Mouse (Mus musculus): ENCODE results near the gene Gast. TPM values are rescaled to one million over a fixed set of nuclear protein-coding genes. Genes with fewer than 3 reads are reported as not detected.

Gene Gast
- polyA plus RNA-seq, 1 experiment from 2014 or later = 4.0 TPM

DNA sequence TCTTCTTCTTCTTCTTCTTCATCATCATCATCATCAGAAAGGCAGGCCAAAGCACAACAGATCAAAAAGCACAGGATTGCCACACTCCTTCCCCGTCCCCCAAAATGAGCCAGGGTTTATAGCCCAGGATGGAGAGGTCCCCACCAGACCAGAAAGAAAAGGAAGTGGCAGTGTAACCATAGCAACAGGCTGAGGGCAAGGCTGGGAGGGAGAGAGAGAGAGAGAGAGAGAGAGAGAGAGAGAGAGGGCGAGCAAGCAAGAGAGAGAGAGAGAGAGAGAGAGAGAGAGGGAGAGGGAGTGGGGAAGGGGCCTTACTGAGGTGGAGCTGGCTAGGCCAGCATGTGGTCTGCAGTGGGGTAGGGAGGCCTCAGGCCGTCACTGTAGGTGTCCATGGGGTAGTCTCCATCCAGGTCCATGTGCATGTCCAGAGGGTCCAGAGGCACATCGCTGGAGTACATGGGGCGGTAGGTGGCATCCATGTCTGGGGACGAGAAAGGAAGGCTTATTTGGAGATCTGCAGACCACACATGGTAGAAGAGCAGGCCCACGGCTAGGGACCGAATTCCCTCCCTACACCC, 37.9 kb downstream of the Gast start:
- no peak overlapping the region for H3K9ac ChIP-seq
- WGBS = 72% methylated on average over 8 of the region's 8 CpGs
- peaks cover 63% of the 10 kb centered on the region for H3K36me3 ChIP-seq

DNA sequence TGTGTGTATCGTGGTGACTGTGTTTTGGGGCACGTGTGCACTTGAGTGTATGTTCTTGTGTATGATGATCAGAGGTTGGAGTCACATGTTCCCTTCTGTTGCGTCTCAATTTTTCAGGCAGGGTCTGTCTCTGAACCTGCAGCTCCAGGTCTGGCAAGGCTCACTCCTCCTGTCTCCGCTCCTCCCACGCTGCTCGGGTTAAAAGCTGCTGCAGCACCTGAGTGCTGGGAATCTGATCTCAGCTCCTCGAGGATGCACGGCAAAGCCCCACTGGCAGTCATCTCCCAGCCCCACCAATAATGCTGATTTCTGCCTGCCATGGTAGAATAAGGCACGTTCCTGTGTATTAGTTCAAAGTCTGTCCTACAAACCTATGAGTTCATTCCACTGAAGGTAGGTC, 40.9 kb downstream of the Gast start:
- Histone ChIP-seq H3K36me3 (peaks cover 79% of the 10 kb centered on the region), H3K4me1 (no peaks in the 10 kb centered on the region; the same call in 1 of the 2 replicates), H3K9me3 (no peaks in the 10 kb centered on the region), H3K4me3 (no peak overlapping the region), H3K4me2 (no peak overlapping the region), H3K27me3 (no peaks in the 10 kb centered on the region), H3K27ac (no peak overlapping the region), H3K9ac (no peak overlapping the region)
- 78% methylated on average over 9 of the region's 9 CpGs for WGBS
- no peak for ATAC-seq (ENCODE audit: insufficient number of reproducible peaks, low FRiP score, low TSS enrichment, low read depth)

More for the DNA sequence above, 37.9 kb downstream of the Gast start:
- Histone ChIP-seq H3K27me3 (no peaks in the 10 kb centered on the region), H3K9me3 (no peaks in the 10 kb centered on the region), H3K27ac (no peak overlapping the region), H3K4me3 (no peak overlapping the region), H3K4me2 (no peak overlapping the region), H3K4me1 (no peaks in the 10 kb centered on the region; the same call in 1 of the 2 replicates)
- ATAC-seq (ENCODE audit: insufficient number of reproducible peaks, low FRiP score, low TSS enrichment, low read depth) = no peak

DNA sequence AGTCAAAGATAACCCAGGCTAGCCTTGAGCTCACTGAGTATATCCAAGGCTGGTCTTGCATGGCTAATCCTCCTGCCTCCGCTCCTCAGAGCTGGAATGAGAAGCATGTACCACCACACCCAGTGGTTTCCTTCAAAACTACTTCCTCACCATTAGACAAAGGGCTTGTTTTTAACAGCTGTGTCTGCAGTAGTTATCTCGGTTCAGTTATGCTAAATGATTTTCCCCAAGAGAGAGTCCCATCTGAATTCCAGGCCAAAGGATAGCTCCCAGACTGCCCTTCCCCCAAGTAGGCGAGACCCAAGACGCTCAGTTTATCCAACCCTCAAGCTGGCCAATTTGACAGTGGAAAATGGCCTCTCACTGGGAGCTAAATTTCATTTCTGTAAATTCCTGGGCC, 41.8 kb downstream of the Gast start:
- peaks cover 81% of the 10 kb centered on the region for H3K36me3 ChIP-seq
- H3K9me3 ChIP-seq = no peaks in the 10 kb centered on the region
- no peak overlapping the region for H3K27ac ChIP-seq
- H3K4me1 ChIP-seq = no peaks in the 10 kb centered on the region; the same call in 1 of the 2 replicates
- H3K4me3 ChIP-seq = no peak overlapping the region
- WGBS = 63% methylated on average over 4 of the region's 4 CpGs
- H3K27me3 ChIP-seq = no peaks in the 10 kb centered on the region
- H3K9ac ChIP-seq = no peak overlapping the region
- H3K4me2 ChIP-seq = no peak overlapping the region
- no peak for ATAC-seq (ENCODE audit: insufficient number of reproducible peaks, low FRiP score, low TSS enrichment, low read depth)

DNA sequence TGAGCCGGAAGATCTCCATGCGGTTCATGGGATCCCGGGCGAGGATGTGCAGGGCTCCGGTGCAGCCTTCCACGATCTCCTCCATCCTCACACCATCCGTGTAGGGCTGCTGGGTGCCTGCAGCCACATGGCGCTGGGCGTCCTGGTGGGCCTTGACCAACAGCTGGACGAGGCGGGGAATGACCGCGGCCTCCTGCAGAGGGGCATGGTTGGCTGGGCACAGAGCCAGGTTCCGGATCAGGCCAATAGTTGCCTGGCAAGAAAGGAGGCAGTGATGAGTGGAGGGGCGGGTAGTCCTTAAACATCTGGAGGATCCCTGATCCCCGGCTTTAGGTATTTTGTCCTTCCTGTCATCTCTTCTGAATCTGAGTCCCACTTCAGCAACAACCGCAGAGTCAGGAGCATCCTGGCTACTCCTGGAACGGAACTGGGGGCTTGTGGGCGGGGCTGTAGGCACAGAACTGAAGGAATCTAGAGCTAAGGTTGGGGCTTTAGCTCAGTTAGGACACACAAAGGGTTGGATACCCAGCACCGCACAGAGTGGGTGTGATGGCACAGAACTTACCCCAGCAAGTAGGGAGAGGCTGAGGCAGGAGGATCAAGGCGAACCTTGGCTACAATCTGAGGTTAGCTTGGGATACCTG, 42.7 kb downstream of the Gast start:
- no peak for ATAC-seq (ENCODE audit: insufficient number of reproducible peaks, low FRiP score, low TSS enrichment, low read depth)
- no peaks in the 10 kb centered on the region; the same call in 1 of the 2 replicates for H3K4me1 ChIP-seq

GRCm38 (mm10) chr11:100377989-100378388, 43.8 kb downstream of the Gast start:
- H3K27ac ChIP-seq = no peak overlapping the region
- H3K9me3 ChIP-seq = no peaks in the 10 kb centered on the region
- no peaks in the 10 kb centered on the region; the same call in 1 of the 2 replicates for H3K4me1 ChIP-seq
- H3K36me3 ChIP-seq = peaks cover 75% of the 10 kb centered on the region
- H3K4me3 ChIP-seq = no peak overlapping the region
- ATAC-seq (ENCODE audit: insufficient number of reproducible peaks, low FRiP score, low TSS enrichment, low read depth) = no peak
- 95% methylated on average over 14 of the region's 14 CpGs for WGBS
- no peak overlapping the region for H3K4me2 ChIP-seq
- H3K9ac ChIP-seq = no peak overlapping the region
- H3K27me3 ChIP-seq = no peaks in the 10 kb centered on the region

More for the DNA sequence above, 42.7 kb downstream of the Gast start:
- 88% methylated on average over 21 of the region's 21 CpGs for WGBS
- peaks cover 78% of the 10 kb centered on the region for H3K36me3 ChIP-seq
- no peaks in the 10 kb centered on the region for H3K9me3 ChIP-seq
- H3K9ac ChIP-seq = no peak overlapping the region
- H3K4me3 ChIP-seq = no peak overlapping the region
- no peaks in the 10 kb centered on the region for H3K27me3 ChIP-seq
- H3K27ac ChIP-seq = no peak overlapping the region
- H3K4me2 ChIP-seq = no peak overlapping the region

DNA sequence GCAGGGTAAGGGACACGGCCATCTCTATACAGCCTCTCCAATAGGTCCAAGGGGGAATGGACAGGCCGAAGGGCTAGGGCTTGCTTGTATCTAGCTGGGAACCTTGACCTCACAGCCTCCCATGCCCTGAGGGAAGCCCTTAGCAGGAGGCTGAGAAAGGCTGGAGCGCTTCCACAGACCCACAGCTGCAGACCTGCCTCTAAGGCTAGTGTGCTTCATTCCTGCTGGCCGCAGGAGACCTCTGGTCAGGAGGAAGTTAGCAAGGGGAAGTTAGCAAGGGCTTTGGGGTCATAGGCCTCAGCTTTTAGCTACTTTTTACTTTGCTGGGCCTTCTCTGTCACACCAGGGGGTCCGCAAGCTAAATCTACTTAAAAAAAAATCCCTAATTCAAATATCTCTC, 44.2 kb downstream of the Gast start:
- H3K27me3 ChIP-seq = no peaks in the 10 kb centered on the region
- no peak for ATAC-seq (ENCODE audit: insufficient number of reproducible peaks, low FRiP score, low TSS enrichment, low read depth)
- H3K9ac ChIP-seq = no peak overlapping the region
- 83% methylated on average over 5 of the region's 5 CpGs for WGBS
- H3K36me3 ChIP-seq = peaks cover 75% of the 10 kb centered on the region
- H3K4me3 ChIP-seq = no peak overlapping the region
- no peaks in the 10 kb centered on the region for H3K9me3 ChIP-seq
- no peak overlapping the region for H3K4me2 ChIP-seq
- no peak overlapping the region for H3K27ac ChIP-seq
- H3K4me1 ChIP-seq = no peaks in the 10 kb centered on the region; the same call in 1 of the 2 replicates

DNA sequence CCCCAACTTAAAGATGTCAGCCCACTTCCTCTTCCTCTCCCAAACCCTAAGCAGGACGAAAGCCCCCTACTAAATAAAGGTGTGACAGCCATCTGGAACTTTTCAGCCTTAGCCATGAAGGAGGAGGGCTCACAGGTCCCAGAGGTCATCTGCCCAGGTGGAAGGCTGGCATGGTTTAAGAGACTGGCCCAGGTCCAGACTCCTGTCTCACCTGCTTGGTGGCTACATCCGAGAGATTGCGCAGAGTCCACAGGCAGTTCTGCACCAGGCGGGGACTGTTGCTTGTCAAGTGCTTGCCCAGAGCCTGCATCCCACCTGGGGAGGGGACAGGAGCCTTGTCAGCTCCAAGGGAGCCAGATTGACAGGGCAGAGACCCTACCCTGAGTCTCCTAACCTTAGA, 45.1 kb downstream of the Gast start:
- Histone ChIP-seq H3K27me3 (no peaks in the 10 kb centered on the region), H3K27ac (no peak overlapping the region), H3K4me2 (no peak overlapping the region), H3K36me3 (peaks cover 72% of the 10 kb centered on the region), H3K4me1 (no peaks in the 10 kb centered on the region; the same call in 1 of the 2 replicates), H3K4me3 (no peak overlapping the region), H3K9me3 (no peaks in the 10 kb centered on the region), H3K9ac (no peak overlapping the region)
- ATAC-seq (ENCODE audit: insufficient number of reproducible peaks, low FRiP score, low TSS enrichment, low read depth) = no peak
- WGBS = 86% methylated on average over 4 of the region's 4 CpGs

DNA sequence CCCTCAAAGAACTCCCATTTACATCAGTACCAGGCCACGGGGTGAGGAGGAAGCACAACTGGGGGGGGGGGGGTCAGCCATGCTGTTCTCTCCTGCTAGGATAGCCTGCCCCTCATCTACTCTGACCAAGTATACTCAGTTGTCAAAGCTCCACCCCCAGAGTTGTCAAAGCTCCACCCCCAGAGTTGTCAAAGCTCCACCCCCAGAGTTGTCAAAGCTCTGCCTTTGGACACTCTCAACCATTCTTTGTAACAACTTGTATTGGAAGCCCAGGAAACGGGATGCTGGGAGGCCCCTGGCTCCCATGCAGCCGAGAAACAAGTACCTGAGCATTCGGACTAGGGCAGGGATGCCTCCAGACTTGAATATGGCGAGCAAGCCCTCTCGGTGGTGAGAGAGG, 48.5 kb downstream of the Gast start:
- peaks cover 17% of the 10 kb centered on the region for H3K4me1 ChIP-seq
- H3K4me3 ChIP-seq = no peak overlapping the region
- H3K36me3 ChIP-seq = peaks cover 66% of the 10 kb centered on the region
- no peak for ATAC-seq (ENCODE audit: insufficient number of reproducible peaks, low FRiP score, low TSS enrichment, low read depth)
- no peaks in the 10 kb centered on the region for H3K27me3 ChIP-seq
- WGBS = 80% methylated on average over 6 of the region's 6 CpGs
- H3K27ac ChIP-seq = no peak overlapping the region
- H3K9ac ChIP-seq = no peak overlapping the region
- H3K9me3 ChIP-seq = no peaks in the 10 kb centered on the region
- no peak overlapping the region for H3K4me2 ChIP-seq

GRCm38 (mm10) chr11:100385016-100385415, 50.8 kb downstream of the Gast start:
- H3K4me2 ChIP-seq = no peak overlapping the region
- no peak overlapping the region for H3K4me3 ChIP-seq
- no peak overlapping the region for H3K27ac ChIP-seq
- WGBS = 89% methylated on average over 3 of the region's 3 CpGs
- no peak for ATAC-seq (ENCODE audit: insufficient number of reproducible peaks, low FRiP score, low TSS enrichment, low read depth)
- H3K9me3 ChIP-seq = no peaks in the 10 kb centered on the region
- no peaks in the 10 kb centered on the region for H3K27me3 ChIP-seq
- H3K4me1 ChIP-seq = peaks cover 35% of the 10 kb centered on the region
- H3K9ac ChIP-seq = no peak overlapping the region
- H3K36me3 ChIP-seq = peaks cover 45% of the 10 kb centered on the region

GRCm38 (mm10) chr11:100386586-100386985, 52.4 kb downstream of the Gast start:
- Histone ChIP-seq H3K9ac (no peak overlapping the region), H3K4me1 (peaks cover 50% of the 10 kb centered on the region), H3K36me3 (peaks cover 33% of the 10 kb centered on the region), H3K27ac (peak overlapping the region; percentile 77), H3K27me3 (no peaks in the 10 kb centered on the region), H3K9me3 (no peaks in the 10 kb centered on the region), H3K4me3 (no peak overlapping the region), H3K4me2 (0 out of 2 replicates have a peak overlapping the region, but pooled peaks have one; percentile 2)
- ATAC-seq (ENCODE audit: insufficient number of reproducible peaks, low FRiP score, low TSS enrichment, low read depth) = no peak
- 41% methylated on average over 5 of the region's 5 CpGs for WGBS

Measured in limb, embryonic 15.5 days (tissue).